Mouse (Mus musculus): ENCODE data around the gene Aldh3b2.

GRCm38 (mm10) chr19:3935896-3936850, 36.0 kb upstream of the Aldh3b2 start:
- TF ChIP-seq CTCF (conservative IDR thresholded peaks at IDR 0.05; ENCODE audit: insufficient read depth, insufficient read length, low read depth, low read length) (no peak), POLR2A (IDR thresholded peaks at IDR 0.05; ENCODE audit: low read depth, low read length) (no peak)

All from kidney, adult 2 months (tissue).